Mouse (Mus musculus): ENCODE results near the gene Tle2.

Tle2 gene

DNA sequence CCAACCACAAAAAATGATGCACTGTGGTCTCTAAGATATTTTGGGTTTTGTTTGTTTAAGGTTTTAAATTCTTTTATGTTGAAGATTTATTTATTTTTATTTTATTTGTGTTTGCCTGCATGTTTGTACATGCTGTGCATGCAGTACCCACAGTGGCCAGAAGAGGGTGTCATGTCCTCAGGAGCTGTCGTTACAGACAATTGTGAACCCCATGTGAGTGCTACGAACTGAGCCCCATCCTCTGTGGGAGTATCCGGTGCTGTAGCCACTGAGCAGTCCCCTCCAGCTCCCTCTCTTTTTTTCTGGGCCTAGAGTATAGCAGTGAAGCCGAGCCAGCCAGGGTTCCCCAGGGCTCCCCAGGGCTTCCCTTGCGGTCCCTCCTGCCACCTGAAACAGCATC lies 21.1 kb upstream of the Tle2 start:
- intact Hi-C loops (cut with DNase I) = loop anchor here (5.0 kb wide), 2 partner anchors 36 to 51 kb away; partner anchors contain the start of gene S1pr4

DNA sequence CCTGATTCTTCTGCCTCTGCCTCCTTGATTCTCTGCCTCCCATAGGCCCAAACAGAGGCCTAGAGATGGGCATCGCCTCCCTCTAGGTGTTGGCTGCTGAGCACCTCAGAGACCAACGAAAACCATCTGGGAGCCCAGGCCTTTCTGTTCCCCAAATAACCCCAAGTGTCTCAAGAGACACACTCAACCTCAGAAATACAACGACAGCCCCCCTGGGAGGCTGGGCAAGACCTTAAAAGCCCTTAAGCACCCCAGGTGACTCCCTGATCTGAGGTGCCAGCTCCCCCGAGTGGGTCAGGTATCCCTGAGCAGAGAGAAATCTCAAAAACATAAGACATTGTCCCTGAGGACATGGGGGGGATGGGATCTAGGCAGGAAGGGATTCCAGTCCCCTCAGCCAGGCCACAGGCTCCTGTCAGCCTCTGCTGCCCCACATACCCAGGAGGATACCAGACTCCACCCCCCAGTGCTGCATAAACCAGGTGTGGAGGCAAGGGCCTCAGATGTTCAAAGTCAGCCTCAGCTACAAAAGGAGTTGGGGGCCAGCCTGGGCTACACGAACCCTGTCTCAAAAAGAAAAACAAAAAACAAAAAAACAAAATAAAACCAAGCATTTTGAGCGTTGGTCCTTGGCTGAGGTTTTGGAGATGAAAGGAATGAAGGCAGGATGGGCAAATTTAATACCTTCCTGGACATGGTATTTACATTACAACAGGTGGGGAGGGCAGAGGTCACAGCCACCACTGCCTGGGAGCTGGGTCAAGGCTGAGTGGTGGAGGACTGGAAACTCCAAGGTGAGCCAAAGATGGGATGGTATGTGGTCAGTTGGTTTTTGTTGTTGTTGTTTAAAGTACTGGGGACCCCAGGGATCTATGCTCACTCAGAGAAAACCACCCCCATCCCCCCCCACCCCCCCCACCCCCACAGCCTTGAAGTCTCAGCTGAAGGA lies 20.3 kb upstream of the Tle2 start:
- intact Hi-C loops (cut with DNase I) = loop anchor here (5.0 kb wide), 2 partner anchors 37 to 52 kb away; partner anchors contain the start of gene S1pr4

DNA sequence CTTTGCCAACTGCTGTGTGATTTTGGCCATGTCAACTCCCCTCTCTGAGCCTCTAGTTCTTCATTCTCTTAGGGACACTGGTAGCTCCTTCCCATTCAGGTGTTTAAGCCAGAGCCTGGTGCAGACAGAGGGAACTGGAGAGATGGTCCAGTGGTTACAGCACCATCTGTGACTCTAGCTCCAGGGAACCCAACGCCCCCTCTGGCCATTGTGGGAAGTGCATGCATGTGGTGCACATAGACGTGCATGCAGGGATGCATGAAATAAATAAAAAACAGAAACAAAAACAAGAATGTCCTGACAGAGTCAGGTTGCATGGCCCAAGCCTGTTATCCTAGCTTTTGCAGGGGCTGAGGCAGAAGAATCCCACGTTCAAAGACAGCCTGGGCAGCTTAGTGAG lies 18.1 kb upstream of the Tle2 start:
- intact Hi-C loops (cut with DNase I) = no loop called here

DNA sequence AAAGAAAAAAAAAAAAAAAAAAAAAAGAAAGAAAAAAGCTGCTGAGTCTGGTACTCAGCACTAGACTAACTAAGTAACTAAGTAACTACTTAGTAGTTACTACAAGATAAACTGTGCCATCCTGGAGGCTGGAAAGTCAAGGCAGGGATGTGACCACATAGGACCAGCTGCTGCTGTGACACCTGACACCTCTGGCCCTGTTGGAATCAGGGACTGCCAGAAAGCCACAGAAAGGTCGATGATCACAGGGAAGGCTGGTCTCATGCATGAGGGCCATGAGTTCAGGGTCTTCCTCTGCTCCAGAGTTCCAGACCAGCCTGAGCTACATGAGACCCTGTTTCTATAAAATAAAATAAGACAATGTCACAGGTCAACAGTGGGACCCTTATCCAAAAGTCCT lies 16.9 kb upstream of the Tle2 start:
- intact Hi-C loops (cut with DNase I) = no loop called here

DNA sequence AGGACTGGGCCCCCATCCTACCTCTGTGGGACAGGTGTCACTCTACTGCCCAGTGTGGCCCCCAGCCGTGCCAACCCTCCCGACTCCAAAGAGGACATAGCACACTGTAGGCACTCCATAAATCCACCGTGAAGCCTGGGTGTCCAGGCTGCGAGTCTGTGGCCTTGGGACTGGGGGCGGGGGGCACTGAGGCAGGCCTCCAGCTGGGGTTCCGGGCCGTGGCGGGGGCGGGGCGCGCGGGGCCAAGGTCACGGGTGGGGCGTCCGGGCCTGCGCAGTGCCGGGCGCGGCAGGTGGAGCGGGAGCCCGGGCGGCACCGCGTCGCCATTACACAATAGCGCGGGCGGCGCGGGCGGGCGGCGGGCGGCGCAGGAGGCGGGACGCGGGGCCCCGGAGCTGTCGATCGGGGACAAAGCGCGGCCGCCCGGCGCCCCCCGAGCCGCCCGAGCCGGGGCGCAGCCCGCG lies 15.2 kb upstream of the Tle2 start, which contains the start of gene Aes:
Gene Aes, plus strand, starts transcription at position 326 of the 464 bp plus-strand sequence.
- intact Hi-C loops (cut with DNase I) = no loop called here

DNA sequence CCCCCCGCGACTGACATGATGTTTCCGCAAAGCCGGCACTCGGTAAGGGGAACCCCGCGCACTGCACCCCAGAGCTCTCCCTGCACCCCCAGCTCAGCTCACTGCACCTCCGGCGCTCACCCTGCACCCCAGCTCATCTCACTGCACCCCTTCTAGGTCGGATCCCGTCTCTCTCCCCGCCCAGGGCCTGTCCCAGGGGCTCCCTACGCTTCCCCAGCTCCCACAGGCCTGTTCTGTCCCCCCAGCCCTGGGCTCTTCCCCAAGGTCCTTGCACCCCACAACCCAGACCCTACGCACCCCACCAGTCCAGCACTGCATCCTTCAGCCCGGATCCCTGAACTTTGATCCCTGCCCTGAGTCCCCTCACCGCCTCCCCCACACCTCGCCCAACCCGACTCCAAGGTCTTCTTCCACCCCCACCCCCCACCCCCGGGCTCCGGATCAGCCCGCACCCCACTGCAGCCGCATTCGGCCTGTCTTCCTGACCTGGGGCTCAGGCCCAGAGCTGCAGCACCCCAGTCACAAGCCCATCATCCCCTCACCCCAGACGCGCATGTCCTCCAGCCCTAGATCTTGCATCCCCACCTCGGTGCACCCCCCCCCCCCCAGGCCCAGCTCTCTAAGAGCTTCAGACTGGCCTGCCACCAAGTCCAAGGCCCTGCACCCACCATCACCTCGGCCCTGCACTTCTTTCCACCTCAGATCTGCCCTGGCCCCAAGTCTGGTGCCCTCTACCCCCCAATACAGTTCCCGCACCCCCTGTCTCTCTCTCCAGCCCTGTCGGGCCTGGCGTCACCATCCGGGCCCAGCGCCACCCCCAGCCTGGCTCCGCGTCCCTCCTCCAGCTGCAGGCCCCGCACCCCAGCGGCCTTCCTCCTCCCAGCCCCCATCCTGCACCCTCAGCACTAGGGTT lies 14.5 kb upstream of the Tle2 start:
- intact Hi-C loops (cut with DNase I) = no loop called here

DNA sequence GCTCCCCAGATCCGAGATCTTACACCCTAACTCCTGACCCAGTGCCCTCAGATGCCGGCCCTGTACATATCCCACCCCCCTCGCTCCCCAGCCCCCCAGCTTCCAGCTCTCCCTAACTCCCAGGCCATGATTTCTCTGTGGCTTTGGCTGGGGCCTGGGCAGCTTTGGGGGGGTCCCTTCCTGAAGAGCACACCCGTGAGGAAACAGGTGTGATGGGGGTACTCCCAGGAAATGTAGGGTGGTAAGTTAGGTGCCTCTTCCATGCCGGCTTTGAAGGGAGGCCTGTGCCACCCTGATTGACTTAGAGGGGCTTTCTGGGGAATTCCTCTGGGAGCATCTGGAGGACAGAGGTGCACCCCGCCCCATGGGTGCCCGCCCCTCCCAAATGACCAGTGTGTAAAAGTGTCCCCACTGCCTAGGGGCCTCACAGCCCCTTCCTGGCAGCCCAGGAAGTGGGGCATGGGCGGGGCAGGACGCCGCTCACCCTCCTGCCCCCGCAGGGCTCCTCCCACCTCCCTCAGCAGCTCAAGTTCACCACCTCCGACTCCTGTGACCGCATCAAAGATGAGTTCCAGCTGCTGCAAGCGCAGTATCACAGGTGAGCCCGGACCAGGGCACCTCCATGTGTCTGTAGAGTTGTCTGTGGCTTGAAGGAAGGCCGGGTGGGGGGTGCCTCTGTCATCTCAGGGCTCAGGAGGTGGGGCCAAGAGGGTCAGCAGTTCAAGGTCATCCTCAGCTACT lies 13.5 kb upstream of the Tle2 start:
- intact Hi-C loops (cut with DNase I) = no loop called here

DNA sequence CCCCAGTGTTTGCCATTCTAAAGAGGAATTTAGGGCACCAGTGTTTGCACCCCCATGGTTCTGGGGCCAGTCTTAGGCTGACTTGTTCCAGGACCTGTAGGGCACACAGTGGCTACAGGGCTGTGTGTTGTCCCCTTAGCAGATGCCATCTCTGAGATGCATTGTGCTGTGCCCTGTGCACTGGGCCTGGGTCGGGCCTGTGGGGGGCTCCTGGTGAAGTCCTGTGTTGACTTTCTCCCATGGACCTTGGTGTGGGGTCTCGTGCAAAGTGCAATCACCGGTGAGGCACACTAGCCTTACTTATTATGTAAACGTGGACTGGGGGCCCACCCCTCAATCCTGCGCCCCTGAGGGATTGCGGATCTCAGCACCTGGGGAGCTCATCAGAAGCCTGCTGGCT lies 11.9 kb upstream of the Tle2 start:
- intact Hi-C loops (cut with DNase I) = no loop called here

DNA sequence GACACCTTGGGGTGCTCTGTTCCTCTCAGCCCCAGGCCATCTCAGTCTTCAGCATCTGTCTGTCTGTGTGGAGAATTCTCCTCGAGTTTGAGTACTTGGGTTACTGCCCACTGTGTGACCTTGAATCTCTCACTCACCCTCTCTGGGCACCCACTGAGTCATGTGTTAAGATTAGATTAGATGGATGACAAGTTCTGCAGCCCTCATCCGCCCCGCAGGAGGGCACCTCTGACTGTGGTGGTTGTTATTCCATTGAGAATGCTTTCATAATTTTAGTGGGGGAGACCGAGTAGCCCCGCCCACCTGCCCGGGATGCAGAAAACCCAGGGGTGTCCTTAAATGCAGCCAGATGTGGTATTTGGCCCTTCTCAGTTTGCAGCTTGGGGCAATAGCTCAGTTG lies 10.9 kb upstream of the Tle2 start:
- intact Hi-C loops (cut with DNase I) = no loop called here

DNA sequence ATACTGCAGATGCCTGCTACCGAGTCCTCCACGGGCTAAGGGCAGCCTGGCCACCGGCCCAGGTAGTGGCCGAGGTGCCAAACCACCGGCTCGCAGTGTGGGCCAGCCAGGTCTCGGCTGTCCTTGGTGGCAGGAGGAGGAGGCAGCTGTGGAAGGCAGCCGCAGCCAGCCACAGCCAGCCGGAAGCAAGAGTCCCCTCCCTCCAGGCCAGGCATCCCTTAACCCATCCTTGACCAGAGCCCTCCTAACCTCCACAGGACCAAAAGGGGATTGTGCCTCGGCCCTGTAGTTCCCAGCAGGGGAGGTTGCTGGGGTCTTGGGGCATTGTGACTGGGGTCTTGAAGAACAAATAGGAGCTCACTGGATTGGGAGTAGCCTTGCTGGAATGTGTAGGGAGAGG lies 10.1 kb upstream of the Tle2 start:
- intact Hi-C loops (cut with DNase I) = loop anchor here (2.0 kb wide), 1 partner anchor 41 kb away; no protein-coding TSS in a partner anchor

DNA sequence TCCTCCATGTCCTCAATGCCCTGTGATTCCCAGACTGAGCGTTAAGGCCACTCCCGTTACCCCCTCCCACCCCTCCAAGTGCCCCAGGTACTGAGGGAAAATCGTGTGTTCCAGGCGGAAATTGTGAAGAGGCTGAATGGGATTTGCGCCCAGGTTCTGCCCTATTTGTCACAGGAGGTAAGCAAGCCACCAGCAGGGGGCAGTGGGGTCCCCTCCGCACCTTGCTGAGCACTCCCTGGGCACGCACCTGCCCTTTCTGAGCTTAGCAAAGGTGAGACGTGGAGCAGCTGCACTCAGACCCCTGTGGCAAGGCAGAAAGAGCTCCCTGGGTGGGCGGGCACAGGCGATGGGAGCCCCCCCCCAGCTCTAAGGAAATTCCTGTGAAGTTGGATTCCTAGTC lies 9.6 kb upstream of the Tle2 start:
- intact Hi-C loops (cut with DNase I) = loop anchor here (2.0 kb wide), 1 partner anchor 40 kb away; no protein-coding TSS in a partner anchor

DNA sequence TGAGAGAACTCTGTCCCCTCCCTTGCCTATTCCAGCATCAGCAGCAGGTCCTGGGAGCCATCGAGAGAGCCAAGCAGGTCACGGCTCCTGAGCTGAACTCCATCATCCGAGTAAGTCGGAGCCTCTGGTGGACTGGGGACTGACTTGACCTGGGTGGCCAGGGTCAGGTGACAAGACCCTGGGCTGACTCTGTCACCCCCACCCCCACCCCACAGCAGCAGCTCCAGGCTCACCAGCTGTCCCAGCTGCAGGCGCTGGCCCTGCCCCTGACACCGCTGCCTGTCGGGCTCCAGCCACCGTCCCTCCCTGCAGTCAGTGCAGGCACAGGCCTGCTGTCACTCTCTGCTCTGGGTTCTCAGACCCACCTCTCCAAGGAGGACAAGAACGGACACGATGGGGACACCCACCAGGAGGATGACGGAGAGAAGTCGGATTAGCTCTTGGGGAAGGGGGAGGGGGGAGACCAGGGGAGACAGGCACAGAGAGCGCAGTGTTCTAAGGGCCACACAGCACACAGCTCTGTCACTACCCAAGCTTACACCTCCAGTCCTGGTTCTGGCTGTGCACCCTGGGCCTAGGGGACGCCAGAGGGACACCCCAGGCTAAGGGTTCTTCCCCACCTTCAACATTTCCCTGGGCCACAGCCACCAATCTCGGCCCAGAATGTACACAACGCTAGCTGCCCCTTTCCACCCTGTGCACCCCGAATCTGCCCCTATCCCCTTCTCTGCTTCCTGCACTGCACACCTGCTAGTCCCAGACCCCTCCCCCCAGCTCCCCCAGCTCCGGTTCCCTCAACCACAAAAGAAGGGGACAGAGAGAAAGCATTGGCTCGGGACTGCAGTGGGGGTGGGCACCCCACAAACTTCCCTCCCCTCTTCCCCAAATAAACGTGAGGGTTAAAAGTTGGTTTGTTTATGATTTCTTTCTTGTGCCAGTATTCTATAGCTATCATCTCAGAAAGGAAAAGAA lies 8.8 kb upstream of the Tle2 start:
- intact Hi-C loops (cut with DNase I) = loop anchor here (2.0 kb wide), 1 partner anchor 39 kb away; no protein-coding TSS in a partner anchor

DNA sequence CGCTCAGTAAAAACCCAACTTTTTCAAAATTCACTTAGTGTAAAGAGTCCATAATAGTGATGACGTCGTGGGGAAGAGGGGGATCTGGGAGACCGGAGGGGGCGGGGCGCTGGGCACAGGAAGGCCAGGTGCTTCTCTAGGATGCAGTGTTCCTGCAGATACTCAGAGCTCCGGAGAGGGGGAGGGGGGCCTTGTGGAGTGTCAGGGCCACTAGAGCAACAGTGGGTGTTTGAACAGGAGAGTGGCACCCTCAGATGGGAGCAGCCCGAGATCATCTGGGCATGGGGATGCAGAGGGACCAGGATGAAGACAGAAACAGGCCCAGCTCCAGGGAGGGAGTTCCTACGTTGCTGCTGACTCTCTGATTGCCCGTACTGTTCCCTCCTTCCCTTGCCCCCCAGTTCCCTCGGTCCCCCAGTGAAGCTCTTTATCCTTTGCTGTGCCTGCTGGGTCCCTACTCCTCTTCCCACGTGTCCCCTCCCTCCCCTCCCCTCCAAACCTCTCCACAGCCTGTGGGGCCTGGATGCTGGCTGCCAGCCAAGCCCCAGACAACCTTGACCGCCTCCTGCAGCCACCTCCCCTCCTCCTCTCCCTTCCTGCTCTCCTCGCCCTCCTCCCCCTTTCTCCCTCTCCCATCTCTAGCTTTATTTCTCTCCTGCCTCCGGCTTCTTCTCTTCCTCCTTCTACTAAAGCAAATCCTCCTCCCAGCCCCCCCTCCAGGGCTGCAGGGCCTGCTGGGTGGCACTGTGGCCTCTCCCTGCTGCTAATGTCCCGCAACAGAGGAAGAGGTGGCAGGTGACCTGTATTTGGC lies 5.8 kb upstream of the Tle2 start:
- intact Hi-C loops (cut with DNase I) = no loop called here

DNA sequence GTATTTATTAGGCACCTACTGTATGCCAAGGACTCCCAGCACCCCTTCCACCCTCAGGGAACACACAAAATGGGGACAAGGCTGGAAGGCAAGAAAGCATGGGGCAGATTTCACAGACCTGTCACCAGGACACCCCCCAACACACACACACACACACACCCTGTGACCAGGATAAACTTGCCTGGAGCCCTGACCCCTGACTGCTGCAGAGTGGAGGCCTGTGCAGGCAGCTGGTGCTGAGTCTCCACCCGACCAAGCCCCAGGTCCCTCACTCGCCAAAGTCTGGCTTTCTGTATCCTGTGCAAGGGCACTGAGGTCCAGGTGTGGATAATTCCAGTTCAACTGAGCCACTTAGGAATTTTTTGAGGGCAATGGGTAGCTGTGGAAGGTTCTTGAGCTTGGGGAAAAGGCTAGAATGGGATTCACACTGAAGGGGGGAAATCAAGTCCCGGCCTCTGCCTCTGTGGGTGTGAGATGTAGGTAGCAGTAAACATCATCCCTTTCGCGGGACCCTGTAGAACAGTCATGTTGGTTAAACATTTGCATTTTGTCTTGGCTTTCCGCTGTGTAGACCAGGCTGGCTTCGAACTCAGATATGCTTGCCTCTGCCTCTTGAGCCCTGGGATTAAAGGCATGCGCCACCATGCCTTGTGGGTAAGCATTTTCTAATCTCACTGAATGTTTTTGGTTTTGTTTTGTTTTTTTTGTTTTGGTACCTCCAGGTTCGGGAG lies 4.7 kb upstream of the Tle2 start:
- intact Hi-C loops (cut with DNase I) = no loop called here

DNA sequence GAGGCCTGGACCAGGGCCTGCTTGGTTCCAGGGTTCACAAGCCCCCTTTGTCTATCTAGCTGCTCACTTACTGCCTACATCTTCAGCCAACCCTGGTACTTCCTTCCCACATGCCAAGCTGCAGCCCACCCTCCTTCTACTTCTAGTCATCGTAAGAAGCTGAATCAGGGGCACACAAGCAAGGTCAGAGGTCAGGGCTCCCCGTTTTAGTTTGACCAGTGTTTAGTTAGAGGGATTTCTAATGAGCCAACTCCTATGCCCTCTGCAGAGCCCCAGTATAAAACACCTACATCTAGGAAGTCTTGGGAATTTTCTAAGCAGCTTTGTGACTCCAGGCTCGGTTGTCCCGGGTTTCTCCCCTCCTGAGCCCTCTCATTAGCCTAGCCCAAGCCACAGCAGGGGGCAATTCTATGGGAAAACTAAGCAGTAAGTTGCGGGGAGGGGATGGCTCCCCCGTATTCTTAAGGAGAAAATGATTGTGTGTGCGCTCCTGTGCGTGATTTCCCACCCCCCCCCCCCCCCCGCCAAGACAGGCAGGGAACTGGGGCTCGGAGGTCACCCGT lies 4.0 kb upstream of the Tle2 start:
- intact Hi-C loops (cut with DNase I) = no loop called here

DNA sequence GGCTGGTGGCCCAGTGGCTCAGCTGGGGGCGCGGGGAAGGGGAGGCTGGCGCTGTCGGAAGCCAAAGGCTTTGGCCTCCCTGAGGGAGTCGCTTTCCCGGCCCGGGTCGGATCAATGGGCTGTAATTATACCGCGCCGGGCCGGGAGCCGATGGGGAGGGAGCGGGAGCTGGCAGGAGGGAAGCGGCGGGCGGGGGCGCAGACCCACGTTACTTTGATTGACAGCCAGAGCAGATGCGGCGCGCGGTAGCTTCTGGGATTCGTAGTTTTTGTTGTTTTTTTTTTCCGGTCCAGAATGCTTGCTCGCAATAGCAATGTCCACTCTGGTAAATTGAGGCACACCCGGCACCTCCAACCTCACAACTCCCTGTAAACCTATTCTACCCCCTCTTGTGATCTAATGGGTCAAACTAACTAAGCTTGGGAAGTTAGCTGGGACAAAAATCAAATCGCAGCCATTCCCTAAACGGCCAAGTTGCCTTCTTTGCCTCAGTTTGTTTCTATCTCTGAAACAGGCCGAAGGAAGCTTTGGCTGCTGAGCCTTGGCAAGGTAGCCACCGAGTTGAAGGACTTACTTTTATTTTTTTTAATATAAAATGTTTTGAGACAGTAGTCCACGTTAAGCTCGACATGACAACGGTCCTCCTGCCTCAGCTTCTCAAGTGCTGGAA lies 3.4 kb upstream of the Tle2 start:
- intact Hi-C loops (cut with DNase I) = no loop called here

DNA sequence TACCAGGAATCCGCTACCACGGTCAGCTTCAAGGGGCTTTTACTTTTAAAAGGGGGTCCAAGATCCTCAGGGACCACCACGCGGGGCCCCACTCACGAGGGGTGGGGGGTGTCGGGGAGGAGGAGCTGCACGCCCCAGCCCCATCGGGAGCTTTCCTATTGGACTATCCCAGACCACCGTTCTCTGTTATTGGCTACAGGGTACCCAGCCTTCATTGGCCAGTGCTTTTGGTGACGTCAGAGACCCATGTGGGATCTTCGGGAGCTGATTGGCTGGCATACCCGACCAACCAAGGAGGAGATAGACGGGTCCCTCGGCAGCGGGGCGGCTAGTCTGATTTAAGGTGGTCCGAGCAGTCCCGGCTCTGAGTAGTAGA lies 2.9 kb upstream of the Tle2 start:
- intact Hi-C loops (cut with DNase I) = no loop called here

Data from adrenal gland (tissue).